Mouse (Mus musculus) bone marrow, adult 2 months (tissue): ENCODE measurements around the gene Prph.

Source experiments
- CTCF ChIP-seq: fragments of 200-500 bp; IDR thresholded peaks from 2 replicates; pipeline ENCODE4 v1.5.1; 2011; ENCODE audit warnings: low read length, control low read depth; ENCODE audit not compliant: control insufficient read depth, insufficient read depth
- POLR2A ChIP-seq: fragments of 200-500 bp; IDR thresholded peaks from 2 replicates; pipeline ENCODE4 v1.6.1; 2011; ENCODE audit warnings: low read depth, mild to moderate bottlenecking, control low read depth, low read length, borderline replicate concordance; ENCODE audit not compliant: control insufficient read depth

- TF ChIP-seq CTCF (no peak), POLR2A (no peak)
Measured at GRCm38 (mm10) chr15:99014496-99015030, 40.4 kb upstream of the Prph start.
